Mouse (Mus musculus) olfactory bulb, adult 2 months (tissue): ENCODE measurements around the gene Gdf3. TPM values are rescaled to one million over a fixed set of nuclear protein-coding genes. Genes with fewer than 3 reads are reported as not detected.

Source experiments
- H3K27ac ChIP-seq: fragments of 200-500 bp; 2 replicates; pipeline ENCODE4 v1.5.1; 2012; ENCODE audit warnings: low read depth, low read length; ENCODE audit not compliant: insufficient read depth
- H3K4me1 ChIP-seq: fragments of 200-500 bp; 2 replicates; pipeline ENCODE4 v1.6.1; 2012; ENCODE audit warnings: low read length; ENCODE audit not compliant: control insufficient read depth, insufficient read depth
- H3K4me3 ChIP-seq: fragments of 200-500 bp; 2 replicates; pipeline ENCODE4 v1.5.1; 2012; ENCODE audit warnings: mild to moderate bottlenecking, low read depth, low read length, moderate library complexity; ENCODE audit not compliant: insufficient read depth
- CTCF ChIP-seq: fragments of 200-500 bp; IDR thresholded peaks from 2 replicates; pipeline ENCODE4 v1.5.1; 2012; ENCODE audit warnings: low read depth, mild to moderate bottlenecking, low read length, moderate library complexity; ENCODE audit not compliant: insufficient read depth
- POLR2A ChIP-seq: fragments of 200-500 bp; IDR thresholded peaks from 2 replicates; pipeline ENCODE4 v1.6.1; 2012; ENCODE audit warnings: mild to moderate bottlenecking, low read depth, low read length, moderate library complexity; ENCODE audit not compliant: insufficient read depth
- WGBS: fragments of 180-500 bp; shearing (Covaris S2); methylation state at CpG from one replicate; pipeline ENCODE4 v1.1.7; 2018; 5-methylcytosine and 5-hydroxymethylcytosine counted together
- polyA plus RNA-seq: library from polyadenylated mRNA; stranded (reverse); fragments of >200 nt; gene quantifications from 2 replicates; pipeline ENCODE4 v1.2.4, GENCODE M21; 2012; ENCODE audit warnings: low replicate concordance; ENCODE audit not compliant: missing spikeins, insufficient read depth, insufficient read length

The Gdf3 gene
- polyA plus RNA-seq, 1 experiment, result not detected

DNA sequence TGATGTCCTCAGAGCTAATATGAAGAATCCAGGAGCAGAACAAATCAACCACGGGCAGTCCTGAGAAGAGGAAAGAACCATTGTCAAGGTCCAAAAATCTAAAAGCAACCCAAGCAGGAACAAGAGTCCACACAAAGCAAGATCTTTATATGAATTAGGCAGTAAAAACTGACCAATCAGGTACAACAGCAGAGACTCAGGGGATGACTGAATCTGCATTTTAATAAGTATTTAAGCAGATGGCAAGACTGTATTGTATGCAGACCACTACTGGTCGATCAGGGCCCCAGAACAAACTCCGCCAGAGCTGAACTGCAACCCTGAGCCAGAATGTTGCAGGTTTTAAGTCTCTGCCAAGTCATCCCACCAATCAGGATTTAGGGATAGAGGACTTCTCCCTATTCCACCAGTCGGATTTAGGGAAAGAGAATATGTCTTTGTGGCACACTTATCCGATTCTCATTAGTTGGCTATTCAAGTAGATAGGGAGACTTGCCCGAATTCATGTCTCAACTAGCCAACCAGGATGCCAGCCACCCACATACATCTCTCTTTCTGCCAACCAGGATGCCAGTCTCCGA is 9.7 kb downstream of the Gdf3 start:
- no peak for TF ChIP-seq CTCF
- TF ChIP-seq POLR2A, result no peak
- 74% methylated on average over 7 of the region's 7 CpGs for WGBS
- no peak overlapping the region for H3K4me3 ChIP-seq

DNA sequence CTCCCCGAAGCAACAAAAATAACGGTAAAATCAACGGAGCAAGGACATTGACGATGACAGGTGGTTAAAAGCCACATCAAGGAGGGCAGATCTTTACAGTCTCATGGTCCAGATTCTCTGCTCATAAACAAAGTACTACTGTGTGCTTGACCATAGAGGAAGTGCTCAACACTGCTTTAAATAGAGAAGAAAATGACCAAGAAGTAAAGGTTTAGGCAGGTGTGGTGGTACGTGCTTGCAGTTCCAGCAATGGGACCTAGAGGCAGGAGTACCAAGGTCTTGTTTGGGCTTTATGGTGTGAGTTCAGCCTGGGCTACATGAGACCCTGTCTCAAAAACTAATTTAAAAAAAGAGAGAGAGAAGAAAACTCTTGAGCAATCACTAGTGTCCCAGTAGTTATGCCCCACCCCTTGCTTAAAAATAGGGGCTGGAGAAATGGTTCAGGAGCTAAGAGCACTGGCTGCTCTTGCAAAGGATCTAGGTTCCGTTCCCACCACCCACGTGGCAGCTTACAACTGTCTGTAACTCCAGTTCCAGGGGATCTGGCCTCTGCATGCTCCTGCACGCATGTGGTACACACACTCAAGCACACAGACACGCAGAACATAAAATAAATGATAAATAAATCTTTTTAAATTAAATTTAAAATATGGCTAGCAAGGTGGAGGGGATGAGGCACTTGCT is 10.7 kb downstream of the Gdf3 start:
- 92% methylated on average over 9 of the region's 9 CpGs for WGBS

More for the DNA sequence above, 9.7 kb downstream of the Gdf3 start:
- H3K4me1 ChIP-seq, result peaks cover 3% of the 10 kb centered on the region; the same call in 1 of the 2 replicates
- H3K27ac ChIP-seq, result no peak overlapping the region

DNA sequence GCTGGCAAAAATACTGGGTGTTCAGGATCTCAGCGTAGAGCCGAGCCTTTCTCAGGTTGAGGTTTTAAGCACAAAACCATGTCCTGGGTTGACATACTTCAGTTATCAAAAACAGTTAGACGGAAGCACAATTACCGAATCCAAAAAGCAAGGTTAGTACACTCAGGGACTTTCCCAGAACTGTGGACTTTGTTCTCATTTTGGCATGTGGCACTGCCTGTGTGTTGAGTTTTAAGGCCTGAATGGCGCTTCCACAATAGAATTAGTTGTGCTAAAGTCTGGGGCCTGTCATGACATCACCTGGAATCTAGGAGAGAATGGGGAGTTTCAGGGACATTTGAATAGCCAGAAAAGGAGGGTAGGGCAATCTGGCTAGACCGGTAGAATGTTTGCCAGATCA is 11.5 kb downstream of the Gdf3 start:
- no peak overlapping the region for H3K4me3 ChIP-seq
- TF ChIP-seq CTCF (no peak), POLR2A (no peak)
- 47% methylated on average over 6 of the region's 6 CpGs for WGBS
- peaks cover 3% of the 10 kb centered on the region; the same call in 1 of the 2 replicates for H3K4me1 ChIP-seq
- H3K27ac ChIP-seq, result no peak overlapping the region

More for the DNA sequence above, 10.7 kb downstream of the Gdf3 start:
- H3K4me1 ChIP-seq, result peaks cover 3% of the 10 kb centered on the region; the same call in 1 of the 2 replicates
- H3K27ac ChIP-seq, result no peak overlapping the region
- TF ChIP-seq POLR2A (no peak), CTCF (no peak)
- H3K4me3 ChIP-seq, result no peak overlapping the region

DNA sequence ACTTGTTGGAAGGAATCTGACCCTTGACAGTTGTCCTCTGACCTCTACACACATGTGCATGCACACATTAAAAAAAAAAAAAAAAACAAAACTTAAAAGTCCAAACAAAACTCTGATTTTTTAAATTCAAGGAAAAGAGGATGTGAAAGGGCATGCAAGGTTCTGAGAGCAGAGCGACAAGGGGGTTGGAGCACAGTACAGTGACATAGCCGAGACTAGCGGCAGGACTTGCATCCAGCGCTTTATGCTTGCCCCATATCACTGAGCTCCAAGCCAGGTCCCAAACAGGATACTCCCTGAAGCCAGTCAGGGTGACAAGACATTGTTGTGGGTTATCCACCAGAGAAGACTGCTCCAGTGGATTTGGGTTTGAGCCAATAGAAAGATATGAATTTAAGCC is 11.9 kb downstream of the Gdf3 start:
- H3K4me1 ChIP-seq, result peaks cover 3% of the 10 kb centered on the region; the same call in 1 of the 2 replicates
- 97% methylated on average over 4 of the region's 4 CpGs for WGBS
- no peak overlapping the region for H3K27ac ChIP-seq
- no peak overlapping the region for H3K4me3 ChIP-seq
- TF ChIP-seq CTCF (no peak), POLR2A (no peak)

DNA sequence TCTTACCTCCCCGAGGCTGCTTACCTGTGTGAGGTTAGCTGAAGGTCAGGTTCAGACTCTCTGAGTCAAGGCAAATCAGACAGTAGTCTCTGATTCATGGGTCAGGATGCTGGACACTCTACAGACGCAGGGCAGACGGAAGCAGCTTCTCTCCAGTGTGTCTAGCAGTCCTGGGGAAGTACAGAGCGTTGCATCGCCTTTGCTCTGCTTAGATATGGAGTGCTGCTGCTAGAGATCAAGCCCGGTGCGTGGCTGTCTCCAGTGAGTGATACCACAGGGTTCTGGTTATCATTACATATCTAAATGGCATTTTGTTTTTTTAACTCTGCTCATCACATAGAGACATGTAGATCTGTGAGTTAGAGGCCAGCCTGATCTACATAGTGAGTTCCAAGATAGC is 13.3 kb downstream of the Gdf3 start:
- TF ChIP-seq CTCF, result no peak
- Histone ChIP-seq H3K27ac (no peak overlapping the region), H3K4me3 (no peak overlapping the region), H3K4me1 (no peaks in the 10 kb centered on the region)
- 92% methylated on average over 7 of the region's 7 CpGs for WGBS

DNA sequence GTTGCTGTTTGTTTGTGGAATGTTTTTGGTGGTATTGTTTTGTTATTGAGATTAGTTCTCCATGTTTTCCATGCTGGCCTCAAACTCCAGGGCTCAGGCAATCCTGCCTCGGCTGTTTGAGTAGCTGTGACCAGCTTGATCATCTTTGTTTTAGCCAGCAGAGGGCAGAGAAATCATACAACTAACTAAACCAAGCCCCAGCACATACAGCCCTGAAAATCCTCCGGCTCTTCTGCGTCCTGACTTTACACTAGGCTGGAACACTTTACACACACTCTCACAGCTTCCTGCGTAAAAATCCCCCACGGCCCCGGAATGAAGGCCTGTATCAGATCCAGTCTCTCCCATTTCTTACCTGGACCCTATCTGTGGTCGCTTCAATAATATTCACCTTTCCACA is 14.2 kb downstream of the Gdf3 start:
- 24% methylated on average over 7 of the region's 7 CpGs for WGBS
- H3K27ac ChIP-seq, result no peak overlapping the region
- H3K4me1 ChIP-seq, result no peaks in the 10 kb centered on the region
- no peak overlapping the region for H3K4me3 ChIP-seq
- TF ChIP-seq CTCF, result no peak
- TF ChIP-seq POLR2A, result no peak

DNA sequence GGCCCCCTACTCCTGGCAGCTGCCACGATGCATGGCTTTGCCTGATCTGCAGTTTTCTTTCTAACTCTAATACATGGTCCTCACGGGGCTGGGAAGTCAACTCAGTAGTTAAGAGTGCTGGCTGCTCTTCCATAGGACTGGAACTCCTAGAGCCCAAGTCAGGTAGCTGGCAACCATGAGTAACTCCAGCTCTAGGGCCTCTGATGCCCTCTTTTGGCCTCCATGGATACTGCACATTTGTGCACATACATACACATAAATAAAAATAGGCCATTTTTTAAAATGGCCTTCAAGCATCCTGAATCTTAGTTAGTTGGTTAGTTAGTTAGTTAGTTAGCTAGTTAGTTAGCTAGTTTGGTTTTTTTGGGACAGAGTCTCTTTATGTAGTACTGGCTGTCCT is 17.0 kb downstream of the Gdf3 start:
- Histone ChIP-seq H3K4me1 (no peaks in the 10 kb centered on the region), H3K4me3 (no peak overlapping the region), H3K27ac (no peak overlapping the region)
- WGBS, result 89% methylated on average over 2 of the region's 2 CpGs
- TF ChIP-seq CTCF, result no peak
- TF ChIP-seq POLR2A, result no peak

DNA sequence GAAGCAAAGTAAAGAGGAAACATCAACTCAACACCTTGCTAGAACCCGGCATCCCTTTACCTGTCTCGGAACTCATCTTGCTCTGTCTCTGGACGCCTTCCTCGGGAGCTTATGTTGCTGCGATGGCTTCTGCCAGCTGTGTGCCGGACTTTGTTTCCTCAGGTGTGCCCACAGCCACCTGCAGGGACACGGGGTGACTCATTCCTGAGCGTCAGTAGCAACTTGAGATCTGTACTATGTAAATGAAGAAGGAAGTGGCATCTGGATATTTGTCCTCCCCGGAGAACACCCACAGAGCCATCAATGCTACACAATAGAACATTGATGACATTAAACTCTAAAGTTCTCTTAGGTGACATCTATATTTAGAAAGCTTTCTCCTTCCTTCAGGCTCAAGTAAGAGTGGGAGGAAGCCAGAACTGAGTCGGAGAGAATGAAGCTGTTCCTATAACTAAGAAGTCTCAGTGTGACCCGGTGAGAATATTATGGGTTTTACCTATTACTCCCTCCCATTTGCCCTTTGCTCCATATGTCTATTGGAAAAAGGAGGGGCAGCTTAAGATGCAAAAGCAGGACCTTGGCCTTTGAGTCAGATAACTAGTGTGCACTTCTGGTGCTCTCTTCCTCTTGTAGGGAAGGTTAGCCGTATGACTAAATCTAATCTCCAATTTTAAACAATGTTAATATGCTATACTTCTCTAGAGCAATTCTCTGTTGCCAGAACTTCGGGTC is 18.7 kb downstream of the Gdf3 start:
- no peak overlapping the region for H3K27ac ChIP-seq
- TF ChIP-seq POLR2A, result no peak
- TF ChIP-seq CTCF, result no peak
- WGBS, result 78% methylated on average over 13 of the region's 13 CpGs
- no peaks in the 10 kb centered on the region for H3K4me1 ChIP-seq
- no peak overlapping the region for H3K4me3 ChIP-seq

DNA sequence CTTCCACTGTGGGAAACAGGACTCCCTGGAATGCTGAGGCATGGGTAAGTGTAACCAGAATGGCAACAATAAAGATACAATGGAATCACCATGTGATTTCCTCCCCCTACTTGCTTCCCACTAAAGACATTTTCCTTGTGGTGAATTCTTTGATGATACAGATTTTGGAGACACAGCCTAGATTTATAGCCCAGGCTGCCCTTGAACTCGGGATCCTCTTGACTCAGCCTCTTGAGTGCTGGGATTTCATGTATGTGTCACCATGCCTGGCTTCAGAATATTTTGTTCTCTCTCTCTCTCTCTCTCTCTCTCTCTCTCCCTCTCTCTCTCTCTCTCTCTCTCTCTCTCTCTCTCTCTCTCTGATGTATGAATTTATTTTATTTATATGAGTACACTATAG is 30.8 kb downstream of the Gdf3 start:
- Histone ChIP-seq H3K4me3 (no peak overlapping the region), H3K4me1 (no peaks in the 10 kb centered on the region), H3K27ac (no peak overlapping the region)
- TF ChIP-seq POLR2A (no peak), CTCF (no peak)
- 83% methylated on average over 1 of the region's 1 CpGs for WGBS
